Mouse (Mus musculus) hindbrain, postnatal 0 days (tissue): ENCODE results near the gene Pik3r1. TPM values are rescaled to one million over a fixed set of nuclear protein-coding genes. Genes with fewer than 3 reads are reported as not detected.
A peak's percentile ranks its signal among the peaks of the same experiment; 100 is the strongest.

Source experiments
- ATAC-seq: fragments of 200-750 bp; cut with Nextera tagmentation; 2 replicates; pipeline ENCODE4 v1.8.0; 2017; ENCODE audit warnings: mild to moderate bottlenecking, moderate TSS enrichment, moderate library complexity
- DNase-seq: peaks from one replicate; pipeline ENCODE4 v3.0.0-alpha.2; 2015; ENCODE audit warnings: low spot score
- H3K27ac ChIP-seq: fragments of 300-500 bp; sonication (generic); 2 replicates; pipeline ENCODE4 v1.5.1; 2014; ENCODE audit warnings: mild to moderate bottlenecking
- H3K27me3 ChIP-seq: fragments of 300-500 bp; sonication (generic); 2 replicates; pipeline ENCODE4 v1.6.1; 2014; ENCODE audit warnings: low read length, mixed read lengths; ENCODE audit not compliant: insufficient read depth
- H3K36me3 ChIP-seq: fragments of 300-500 bp; sonication (generic); 2 replicates; pipeline ENCODE4 v1.6.1; 2014; ENCODE audit warnings: low read length, mixed read lengths; ENCODE audit not compliant: insufficient read depth
- H3K4me1 ChIP-seq: fragments of 300-500 bp; sonication (generic); 2 replicates; pipeline ENCODE4 v1.6.1; 2014; ENCODE audit warnings: antibody characterized with exemption, low read length, mixed read lengths; ENCODE audit not compliant: insufficient read depth
- H3K4me2 ChIP-seq: fragments of 300-500 bp; sonication (generic); 2 replicates; pipeline ENCODE4 v1.6.1; 2014; ENCODE audit warnings: low read depth, mild to moderate bottlenecking, low read length, moderate library complexity, mixed read lengths
- H3K4me3 ChIP-seq: fragments of 300-500 bp; sonication (generic); 2 replicates; pipeline ENCODE4 v1.5.1; 2014; ENCODE audit warnings: low read length
- H3K9ac ChIP-seq: fragments of 300-500 bp; sonication (generic); replicated peaks from 2 replicates; pipeline ENCODE4 v1.6.1; 2014; ENCODE audit warnings: mild to moderate bottlenecking, low read length, moderate library complexity, mixed read lengths
- H3K9me3 ChIP-seq: fragments of 300-500 bp; sonication (generic); 2 replicates; pipeline ENCODE4 v1.6.1; 2016; ENCODE audit warnings: low read length, mixed read lengths
- CTCF ChIP-seq: IDR thresholded peaks from 2 replicates; pipeline ENCODE4 v1.5.1; 2016; ENCODE audit warnings: antibody characterized with exemption, control low read depth, low read depth
- WGBS: fragments of 180-500 bp; shearing (Covaris S2); extraction: QIAGEN DNeasy Blood & Tissue Kit; methylation state at CpG from one replicate; pipeline ENCODE4 v1.1.7; 2014; 5-methylcytosine and 5-hydroxymethylcytosine counted together
- polyA plus RNA-seq: library from polyadenylated mRNA; unstranded; fragments of >200 nt; fragmentation: Nextera tagmentation; extraction: Ambion mirVana; gene quantifications from 2 replicates; pipeline ENCODE4 v1.2.1, GENCODE M21; 2015
- total RNA-seq: library from RNA; depleted of rRNA; stranded (reverse); fragments of >200 nt; gene quantifications from 2 replicates; pipeline ENCODE4 v1.2.3, GENCODE M21; 2014

The Pik3r1 gene
- total and polyA plus RNA-seq, 2 experiments from 2014 or later = 58.1 to 95.6 TPM

DNA sequence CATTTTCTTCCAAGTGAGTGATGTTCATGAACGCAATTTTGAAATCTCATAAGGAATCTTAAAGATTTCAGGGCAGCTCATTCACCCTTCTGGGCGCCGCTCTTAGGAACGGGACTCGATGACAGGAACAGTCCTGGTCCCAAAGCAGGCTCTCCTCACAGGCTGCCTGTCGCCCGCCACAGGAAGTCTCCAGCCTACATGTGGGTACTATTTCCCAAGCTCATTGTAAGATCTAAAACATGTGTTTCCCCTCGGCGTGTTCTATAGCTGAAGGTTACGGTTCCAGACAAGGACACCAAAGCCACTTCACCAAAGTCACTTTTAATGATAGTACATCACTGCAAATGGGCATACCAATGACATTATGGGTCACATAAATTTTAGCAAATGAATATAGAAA, 35.3 kb downstream of the Pik3r1 start:
- no peak for DNase-seq
- H3K27ac ChIP-seq = no peak overlapping the region
- no peak overlapping the region for H3K4me3 ChIP-seq
- no peak for TF ChIP-seq CTCF
- ATAC-seq = no peak
- H3K36me3 ChIP-seq = no peaks in the 10 kb centered on the region
- 86% methylated on average over 10 of the region's 10 CpGs for WGBS
- H3K4me2 ChIP-seq = no peak overlapping the region
- no peaks in the 10 kb centered on the region; the same call in 1 of the 2 replicates for H3K4me1 ChIP-seq
- no peaks in the 10 kb centered on the region for H3K27me3 ChIP-seq
- no peak overlapping the region for H3K9ac ChIP-seq
- no peaks in the 10 kb centered on the region for H3K9me3 ChIP-seq

DNA sequence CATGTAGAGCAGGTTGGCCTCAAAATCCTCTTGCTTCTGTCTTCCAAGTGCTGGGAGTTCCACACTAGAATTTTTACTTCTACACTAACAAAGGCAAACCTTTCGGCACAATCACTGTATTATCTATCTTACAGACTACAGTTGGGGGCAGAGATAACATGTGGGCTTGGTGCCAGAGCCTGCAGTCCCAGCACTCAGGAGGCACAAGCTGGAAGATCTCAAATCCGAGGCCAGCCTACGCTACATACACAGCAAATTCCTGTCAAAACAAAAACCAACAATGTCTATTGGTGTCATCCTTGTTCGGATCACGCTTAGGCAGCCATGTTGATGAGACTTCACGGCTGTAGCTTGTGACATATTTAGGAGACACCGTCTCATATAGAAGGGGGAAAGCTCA, 36.2 kb downstream of the Pik3r1 start:
- Histone ChIP-seq H3K27ac (no peak overlapping the region), H3K4me3 (no peak overlapping the region), H3K4me2 (no peak overlapping the region), H3K4me1 (no peaks in the 10 kb centered on the region; the same call in 1 of the 2 replicates), H3K9me3 (no peaks in the 10 kb centered on the region), H3K27me3 (no peaks in the 10 kb centered on the region), H3K9ac (no peak overlapping the region), H3K36me3 (no peaks in the 10 kb centered on the region)
- WGBS = 84% methylated on average over 7 of the region's 7 CpGs
- ATAC-seq = no peak
- TF ChIP-seq CTCF = no peak
- DNase-seq = no peak

DNA sequence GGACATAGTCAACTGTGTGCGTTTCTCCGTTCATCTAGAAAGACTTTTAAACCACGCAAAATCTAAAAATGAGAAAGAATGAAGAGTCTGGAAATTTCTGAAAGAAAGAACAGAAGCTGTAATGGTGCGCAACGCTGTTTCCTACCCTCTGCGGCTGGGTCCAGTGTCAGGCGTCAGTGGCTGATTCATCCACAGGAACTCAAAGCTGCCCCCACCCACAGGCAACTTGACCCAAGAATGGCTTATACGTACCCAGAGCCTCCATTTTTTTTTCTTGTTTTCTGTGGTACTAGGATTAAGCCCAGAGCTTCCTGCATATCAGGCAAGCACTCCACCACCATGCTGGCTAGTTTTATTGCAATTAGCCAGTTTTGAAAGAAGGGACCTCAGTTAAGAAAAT, 37.7 kb downstream of the Pik3r1 start:
- ATAC-seq (no peak), DNase-seq (no peak)
- 87% methylated on average over 8 of the region's 8 CpGs for WGBS
- H3K4me1 ChIP-seq = no peaks in the 10 kb centered on the region; the same call in 1 of the 2 replicates
- no peaks in the 10 kb centered on the region for H3K9me3 ChIP-seq
- no peak overlapping the region for H3K4me2 ChIP-seq
- H3K4me3 ChIP-seq = no peak overlapping the region
- H3K27me3 ChIP-seq = no peaks in the 10 kb centered on the region
- no peaks in the 10 kb centered on the region for H3K36me3 ChIP-seq
- no peak for TF ChIP-seq CTCF
- H3K9ac ChIP-seq = no peak overlapping the region
- H3K27ac ChIP-seq = no peak overlapping the region

DNA sequence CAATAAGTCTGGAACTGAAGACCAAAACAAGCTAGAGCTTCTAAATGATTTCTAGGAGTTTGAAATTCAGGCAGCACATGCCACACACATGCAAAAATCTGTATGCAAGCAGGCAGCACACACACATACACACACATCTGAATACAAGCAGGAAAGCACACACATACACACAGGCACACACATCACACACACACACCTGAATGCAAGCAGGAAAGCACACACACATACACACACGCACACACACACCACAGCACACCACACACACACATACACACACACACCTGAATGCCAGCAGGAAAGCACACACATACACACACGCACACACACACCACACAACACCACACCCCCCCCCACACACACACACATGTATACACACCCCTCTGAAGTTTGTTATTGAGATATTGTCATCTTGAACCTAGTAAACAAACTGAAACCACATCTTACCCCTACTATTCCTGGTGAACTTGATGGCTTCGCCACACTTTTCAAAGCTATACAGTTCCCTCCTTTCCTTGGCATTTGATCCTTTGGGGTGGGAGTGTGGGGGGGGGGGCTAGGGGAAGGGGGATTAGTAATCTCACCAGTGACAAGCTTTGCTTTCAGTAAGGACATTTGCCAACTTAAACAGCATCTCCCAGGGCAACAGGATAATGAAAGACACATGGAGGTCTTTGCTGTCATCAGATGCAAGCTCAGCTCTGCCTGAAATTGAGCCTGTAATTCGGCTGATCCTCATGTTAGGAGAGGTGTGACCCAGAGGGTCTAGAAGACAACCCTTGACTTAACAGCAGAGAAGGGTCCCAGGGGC, 38.6 kb downstream of the Pik3r1 start:
- no peaks in the 10 kb centered on the region; the same call in 1 of the 2 replicates for H3K4me1 ChIP-seq
- no peak overlapping the region for H3K27ac ChIP-seq
- 63% methylated on average over 4 of the region's 4 CpGs for WGBS
- no peaks in the 10 kb centered on the region for H3K9me3 ChIP-seq
- no peak overlapping the region for H3K9ac ChIP-seq
- peak; percentile 36 for DNase-seq
- ATAC-seq = peak; percentile 46; the same call in 1 of the 2 replicates
- no peaks in the 10 kb centered on the region for H3K36me3 ChIP-seq
- H3K27me3 ChIP-seq = no peaks in the 10 kb centered on the region
- TF ChIP-seq CTCF = no peak
- no peak overlapping the region for H3K4me3 ChIP-seq
- H3K4me2 ChIP-seq = no peak overlapping the region

DNA sequence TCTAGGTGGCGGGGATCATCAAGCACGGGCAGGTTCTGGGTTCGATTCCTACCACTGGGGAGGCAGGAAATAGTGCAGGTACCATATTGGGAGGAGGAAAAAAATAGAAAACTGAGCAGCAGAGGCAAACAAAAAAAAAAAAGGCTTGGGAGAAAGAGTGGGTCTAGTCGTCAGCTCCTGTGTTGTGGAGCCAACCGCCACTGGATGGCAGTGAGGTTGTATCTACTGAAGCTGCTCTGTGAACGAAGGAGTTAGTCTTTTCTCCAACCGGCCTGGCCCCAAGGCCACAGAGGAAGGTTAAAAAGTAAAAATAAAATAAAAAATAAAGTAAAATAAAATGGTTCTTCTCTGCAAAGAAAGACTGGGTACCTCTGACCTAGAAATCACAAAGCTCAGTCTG, 39.2 kb downstream of the Pik3r1 start:
- Histone ChIP-seq H3K4me2 (no peak overlapping the region), H3K9ac (no peak overlapping the region), H3K4me3 (no peak overlapping the region), H3K27me3 (no peaks in the 10 kb centered on the region), H3K36me3 (no peaks in the 10 kb centered on the region), H3K9me3 (no peaks in the 10 kb centered on the region), H3K27ac (no peak overlapping the region), H3K4me1 (no peaks in the 10 kb centered on the region; the same call in 1 of the 2 replicates)
- peak; percentile 76 for TF ChIP-seq CTCF
- DNase-seq = peak; percentile 78
- 54% methylated on average over 7 of the region's 7 CpGs for WGBS
- ATAC-seq = 0 out of 2 replicates have a peak, but pooled peaks have one; percentile 60

DNA sequence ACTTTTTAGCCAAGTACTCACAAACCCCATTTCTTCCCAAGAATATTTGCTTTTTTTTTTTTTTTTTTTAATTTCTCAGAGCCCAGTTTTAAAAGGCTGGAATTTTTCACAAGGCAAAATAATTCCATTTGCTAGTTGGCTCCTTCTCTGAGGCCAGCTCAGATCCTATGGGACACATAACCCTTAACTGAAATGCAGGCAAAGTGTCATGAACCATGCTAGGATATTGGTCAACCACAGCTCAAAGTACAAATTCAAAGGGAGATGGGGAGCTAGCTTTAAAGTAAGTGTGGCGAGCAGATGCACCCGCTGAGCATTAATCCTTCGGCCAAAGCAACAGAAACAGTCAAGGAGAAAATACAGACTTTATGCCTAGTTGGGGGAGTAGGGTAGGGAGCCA, 39.7 kb downstream of the Pik3r1 start:
- DNase-seq (no peak), ATAC-seq (no peak)
- Histone ChIP-seq H3K9ac (no peak overlapping the region), H3K4me3 (no peak overlapping the region), H3K36me3 (no peaks in the 10 kb centered on the region), H3K4me2 (no peak overlapping the region), H3K4me1 (no peaks in the 10 kb centered on the region; the same call in 1 of the 2 replicates), H3K27me3 (no peaks in the 10 kb centered on the region), H3K9me3 (no peaks in the 10 kb centered on the region), H3K27ac (no peak overlapping the region)
- 78% methylated on average over 3 of the region's 3 CpGs for WGBS
- TF ChIP-seq CTCF = no peak

DNA sequence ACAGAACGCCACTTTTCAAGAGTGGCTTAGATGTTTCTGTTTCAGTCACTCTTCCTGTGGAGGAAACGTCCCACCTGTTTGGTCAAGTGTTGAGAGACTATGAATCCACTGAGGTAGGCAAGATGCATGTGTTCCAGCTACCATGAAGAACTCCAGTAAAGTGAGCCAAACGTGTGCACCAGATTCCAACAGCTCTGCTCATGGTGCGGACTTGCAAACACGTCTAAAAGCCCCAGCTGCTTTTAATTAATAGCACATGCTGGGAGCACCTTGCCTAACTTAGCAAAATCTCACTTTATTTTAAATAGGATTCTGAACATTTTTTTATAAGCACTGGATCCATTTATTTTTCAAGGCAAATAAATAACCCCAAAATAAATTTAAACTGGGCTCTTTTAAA, 40.2 kb downstream of the Pik3r1 start:
- H3K9ac ChIP-seq = no peak overlapping the region
- no peak for TF ChIP-seq CTCF
- no peaks in the 10 kb centered on the region for H3K27me3 ChIP-seq
- H3K9me3 ChIP-seq = no peaks in the 10 kb centered on the region
- H3K4me2 ChIP-seq = no peak overlapping the region
- WGBS = 65% methylated on average over 5 of the region's 5 CpGs
- no peak overlapping the region for H3K27ac ChIP-seq
- no peak for DNase-seq
- H3K36me3 ChIP-seq = no peaks in the 10 kb centered on the region
- no peaks in the 10 kb centered on the region; the same call in 1 of the 2 replicates for H3K4me1 ChIP-seq
- no peak for ATAC-seq
- H3K4me3 ChIP-seq = no peak overlapping the region
